Mouse (Mus musculus): Measurements from ENCODE around the gene Tmem252.

DNA sequence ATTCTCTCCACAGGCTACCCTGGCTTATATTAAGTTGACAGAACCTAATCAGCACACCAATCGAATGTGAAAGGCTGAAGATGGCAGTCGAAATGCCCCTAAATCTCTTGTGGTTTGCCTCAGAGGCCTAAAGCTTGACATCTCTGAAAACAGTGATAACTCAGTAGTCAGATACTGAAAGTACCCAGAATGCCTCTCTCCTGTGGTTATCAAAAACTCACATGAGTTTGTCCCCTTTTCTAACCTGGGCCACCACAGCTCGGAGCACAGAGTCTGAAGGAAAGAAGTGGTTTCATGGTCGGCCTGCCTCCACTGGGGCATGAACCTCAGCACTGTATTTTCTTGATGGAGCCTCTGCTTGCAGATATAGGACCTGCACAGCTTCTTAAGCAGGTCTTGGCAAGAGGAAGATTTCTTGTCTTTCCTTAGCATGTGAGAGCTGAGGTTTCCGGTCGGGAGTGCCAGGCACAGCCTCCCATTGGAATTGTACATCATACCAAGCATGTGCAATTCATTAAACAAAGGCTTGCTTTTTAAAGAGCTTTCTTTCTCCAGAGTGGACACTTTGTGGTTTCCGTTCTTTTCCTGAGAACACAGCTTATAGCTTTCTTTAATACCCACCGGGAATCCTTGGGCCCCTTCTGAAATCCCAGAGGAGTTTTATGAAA is 27.5 kb upstream of the Tmem252 start:
- TF ChIP-seq POLR2A (IDR thresholded peaks at IDR 0.05; ENCODE audit: low read depth, low read length) (no peak), CTCF (IDR thresholded peaks at IDR 0.05; ENCODE audit: extremely low read depth, insufficient read length, insufficient replicate concordance, low read depth, low read length) (no peak)
